Mouse (Mus musculus) olfactory bulb, adult 2 months (tissue): ENCODE data around the gene Prickle1. TPM values are rescaled to one million over a fixed set of nuclear protein-coding genes. Genes with fewer than 3 reads are reported as not detected.

Source experiments
- H3K27ac ChIP-seq: fragments of 200-500 bp; 2 replicates; pipeline ENCODE4 v1.5.1; 2012; ENCODE audit warnings: low read depth, low read length; ENCODE audit not compliant: insufficient read depth
- H3K4me1 ChIP-seq: fragments of 200-500 bp; 2 replicates; pipeline ENCODE4 v1.6.1; 2012; ENCODE audit warnings: low read length; ENCODE audit not compliant: control insufficient read depth, insufficient read depth
- H3K4me3 ChIP-seq: fragments of 200-500 bp; 2 replicates; pipeline ENCODE4 v1.5.1; 2012; ENCODE audit warnings: mild to moderate bottlenecking, low read depth, low read length, moderate library complexity; ENCODE audit not compliant: insufficient read depth
- CTCF ChIP-seq: fragments of 200-500 bp; IDR thresholded peaks from 2 replicates; pipeline ENCODE4 v1.5.1; 2012; ENCODE audit warnings: low read depth, mild to moderate bottlenecking, low read length, moderate library complexity; ENCODE audit not compliant: insufficient read depth
- POLR2A ChIP-seq: fragments of 200-500 bp; IDR thresholded peaks from 2 replicates; pipeline ENCODE4 v1.6.1; 2012; ENCODE audit warnings: mild to moderate bottlenecking, low read depth, low read length, moderate library complexity; ENCODE audit not compliant: insufficient read depth
- WGBS: fragments of 180-500 bp; shearing (Covaris S2); methylation state at CpG from one replicate; pipeline ENCODE4 v1.1.7; 2018; 5-methylcytosine and 5-hydroxymethylcytosine counted together
- polyA plus RNA-seq: library from polyadenylated mRNA; stranded (reverse); fragments of >200 nt; gene quantifications from 2 replicates; pipeline ENCODE4 v1.2.4, GENCODE M21; 2012; ENCODE audit warnings: low replicate concordance; ENCODE audit not compliant: missing spikeins, insufficient read depth, insufficient read length

The Prickle1 gene
- polyA plus RNA-seq, 1 experiment = not detected

DNA sequence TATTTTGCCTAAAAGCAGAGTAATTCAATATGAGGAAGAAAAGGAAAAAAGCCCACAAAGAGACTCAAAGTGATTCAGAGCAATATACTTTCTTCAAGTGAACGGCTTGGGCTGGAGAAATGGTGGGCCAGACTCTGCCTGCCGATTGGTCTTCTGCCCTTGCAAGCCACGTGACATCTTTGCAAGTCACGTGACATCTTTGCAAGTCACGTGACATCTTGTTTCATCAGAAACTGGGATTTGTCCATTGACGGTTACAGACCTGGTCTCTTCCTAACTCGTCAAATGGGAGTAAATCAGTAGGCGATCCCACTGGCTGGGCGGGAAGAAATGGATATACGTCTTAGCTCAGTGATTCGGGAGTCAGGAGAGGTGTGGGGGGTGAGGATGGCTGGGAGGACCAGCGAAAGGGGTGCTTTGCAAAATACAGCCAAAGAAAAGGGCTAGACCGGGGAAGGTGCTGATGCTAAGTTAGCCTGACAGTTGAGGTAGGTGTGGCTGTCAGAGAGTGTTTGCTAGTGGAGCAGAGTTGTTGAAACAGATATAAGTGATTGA lies 5.8 kb upstream of the Prickle1 start:
- 94% methylated on average over 13 of the region's 13 CpGs for WGBS
- TF ChIP-seq CTCF (no peak), POLR2A (no peak)
- H3K27ac ChIP-seq = no peak overlapping the region
- H3K4me3 ChIP-seq = no peak overlapping the region
- H3K4me1 ChIP-seq = no peaks in the 10 kb centered on the region

DNA sequence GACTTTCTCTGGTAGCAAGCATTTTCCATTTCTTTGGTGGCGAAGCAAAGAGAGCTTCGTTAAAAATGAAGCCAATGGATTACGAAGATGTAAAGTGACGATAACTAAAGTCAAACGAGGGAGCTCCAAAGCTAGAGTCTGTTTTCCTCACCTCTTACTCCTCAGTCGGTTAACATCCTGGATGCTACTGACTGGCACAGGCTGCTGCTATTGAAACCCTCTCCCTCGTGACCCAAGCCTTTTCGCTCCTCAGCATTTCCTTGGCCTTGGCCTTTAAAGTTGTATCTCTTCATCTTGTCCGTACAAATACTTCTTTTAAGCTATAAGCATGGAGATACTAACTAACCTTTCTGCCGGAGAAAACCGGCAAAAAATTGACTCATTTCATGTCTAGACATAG lies 1.3 kb upstream of the Prickle1 start:
- Histone ChIP-seq H3K27ac (0 out of 2 replicates have a peak overlapping the region, but pooled peaks have one; percentile 2), H3K4me1 (peaks cover 7% of the 10 kb centered on the region), H3K4me3 (no peak overlapping the region)
- 60% methylated on average over 11 of the region's 11 CpGs for WGBS
- TF ChIP-seq CTCF (no peak), POLR2A (no peak)

DNA sequence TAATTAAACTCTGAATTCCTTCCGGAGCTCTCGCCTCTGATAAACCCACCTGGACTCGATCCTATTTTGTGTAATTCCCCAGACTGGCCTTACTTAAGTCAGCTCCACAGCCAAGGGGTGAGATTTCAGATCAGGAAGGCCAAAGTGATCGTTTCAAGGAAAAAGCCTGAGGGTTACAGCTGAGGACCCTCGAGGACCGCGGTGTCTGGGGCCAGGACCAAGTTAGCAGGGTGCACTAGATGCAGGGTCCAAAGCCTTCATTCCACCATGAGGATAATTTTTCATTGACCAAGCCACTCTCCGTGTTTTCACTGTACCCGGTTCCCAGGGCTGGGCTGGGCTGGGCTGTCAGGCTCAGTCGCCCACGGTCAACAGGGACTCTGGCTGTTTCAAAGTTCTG lies 594 bp upstream of the Prickle1 start:
- 1% methylated on average over 11 of the region's 11 CpGs for WGBS
- Histone ChIP-seq H3K4me1 (peaks cover 11% of the 10 kb centered on the region), H3K4me3 (peak overlapping the region; percentile 96), H3K27ac (peak overlapping the region; percentile 49)
- TF ChIP-seq CTCF (no peak), POLR2A (no peak)

DNA sequence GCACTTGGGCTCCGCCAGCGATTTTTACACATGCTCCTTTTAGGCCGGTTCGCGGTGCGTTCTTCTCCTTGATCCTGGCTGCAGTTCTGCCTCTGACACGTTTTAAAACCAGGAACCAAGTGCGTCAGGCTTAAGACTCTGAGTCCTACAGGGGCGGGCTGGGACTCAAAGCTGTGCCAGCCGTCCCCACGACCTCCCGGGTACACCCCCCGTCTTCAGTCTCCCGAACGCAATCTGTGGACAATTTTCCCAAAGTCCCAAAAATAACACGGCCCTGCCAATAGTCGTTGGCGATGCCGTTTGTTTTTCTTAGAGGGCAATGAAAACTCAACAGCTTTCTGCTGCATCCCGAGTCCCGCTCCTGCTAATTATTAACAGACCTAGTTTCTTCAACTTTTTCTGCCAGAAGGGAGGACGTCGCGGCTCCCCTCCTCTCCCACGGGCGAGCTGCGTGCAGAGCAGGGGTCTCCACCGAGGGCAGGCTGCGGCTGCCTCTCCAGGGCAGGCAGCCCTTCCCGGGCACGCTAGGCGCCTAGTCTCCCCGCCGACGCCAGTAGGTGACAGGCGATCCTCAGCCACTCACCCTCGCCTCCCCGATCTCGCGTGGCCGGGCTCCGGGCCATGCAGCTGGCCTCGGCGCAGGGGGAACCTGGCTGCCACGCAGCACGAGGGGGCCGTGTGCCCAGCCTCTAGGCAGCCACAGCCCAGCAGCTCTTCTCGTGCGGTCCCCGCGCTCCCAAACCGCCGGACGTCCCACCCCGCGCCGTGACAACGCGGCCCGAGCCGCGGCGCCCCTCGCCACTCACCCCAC lies 598 bp downstream of the Prickle1 start:
- WGBS = under 1% methylated on average over 64 of the region's 64 CpGs
- Histone ChIP-seq H3K27ac (peak overlapping the region; percentile 89), H3K4me1 (peaks cover 12% of the 10 kb centered on the region), H3K4me3 (peak overlapping the region; percentile 96)
- TF ChIP-seq POLR2A = no peak

DNA sequence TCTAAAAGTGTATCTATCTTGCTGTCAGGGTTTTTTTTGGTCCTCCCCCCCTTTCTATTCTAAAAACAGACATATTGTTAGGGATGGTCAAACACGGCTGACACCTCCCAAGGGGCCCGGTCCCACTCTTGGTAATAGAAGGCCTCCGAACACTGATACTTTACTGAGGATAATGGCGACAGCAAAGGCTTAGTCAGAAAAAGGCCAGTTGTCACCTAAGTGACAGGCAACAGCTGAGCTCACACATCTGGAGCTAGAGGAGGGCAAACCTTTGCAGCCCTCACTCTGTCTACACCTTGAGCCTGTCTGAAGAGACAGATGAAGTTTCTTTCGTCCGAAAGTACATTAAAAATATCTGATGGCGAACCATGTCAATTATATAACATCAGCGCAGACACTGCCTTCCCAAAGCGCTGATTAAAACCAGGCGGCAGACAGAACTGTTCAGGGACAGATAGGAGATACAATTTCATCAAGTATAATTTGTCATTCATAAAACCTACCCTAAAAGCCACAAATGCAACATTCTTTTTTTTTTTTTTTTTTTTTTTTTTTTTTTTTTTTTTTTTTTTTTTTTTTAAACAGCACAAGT lies 1.3 kb downstream of the Prickle1 start:
- TF ChIP-seq CTCF = no peak
- no peak for TF ChIP-seq POLR2A
- H3K27ac ChIP-seq = peak overlapping the region; percentile 82
- peak overlapping the region; percentile 96 for H3K4me3 ChIP-seq
- 23% methylated on average over 10 of the region's 10 CpGs for WGBS
- peaks cover 15% of the 10 kb centered on the region for H3K4me1 ChIP-seq

DNA sequence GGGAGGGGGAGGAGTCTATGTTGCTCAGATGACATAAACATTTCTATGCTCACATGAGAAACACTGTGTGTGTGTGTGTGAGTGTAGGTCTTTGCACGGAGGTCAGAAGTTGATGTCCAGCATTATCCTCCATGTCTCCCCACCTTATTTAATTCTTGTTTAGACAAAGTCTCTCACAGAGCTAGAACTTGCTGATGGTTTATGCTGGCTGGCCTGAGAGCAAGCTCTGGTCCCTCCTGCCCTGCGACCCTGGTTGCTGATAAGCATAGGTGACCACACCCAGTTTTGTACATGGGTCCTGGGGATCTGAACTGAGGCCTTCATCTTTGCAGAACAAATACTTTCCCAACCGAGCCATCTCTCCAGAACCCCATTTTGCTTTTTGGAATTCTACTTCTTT lies 3.1 kb downstream of the Prickle1 start:
- Histone ChIP-seq H3K27ac (no peak overlapping the region), H3K4me1 (peaks cover 17% of the 10 kb centered on the region), H3K4me3 (no peak overlapping the region)
- TF ChIP-seq CTCF (no peak), POLR2A (no peak)
- WGBS = 79% methylated on average over 3 of the region's 3 CpGs

DNA sequence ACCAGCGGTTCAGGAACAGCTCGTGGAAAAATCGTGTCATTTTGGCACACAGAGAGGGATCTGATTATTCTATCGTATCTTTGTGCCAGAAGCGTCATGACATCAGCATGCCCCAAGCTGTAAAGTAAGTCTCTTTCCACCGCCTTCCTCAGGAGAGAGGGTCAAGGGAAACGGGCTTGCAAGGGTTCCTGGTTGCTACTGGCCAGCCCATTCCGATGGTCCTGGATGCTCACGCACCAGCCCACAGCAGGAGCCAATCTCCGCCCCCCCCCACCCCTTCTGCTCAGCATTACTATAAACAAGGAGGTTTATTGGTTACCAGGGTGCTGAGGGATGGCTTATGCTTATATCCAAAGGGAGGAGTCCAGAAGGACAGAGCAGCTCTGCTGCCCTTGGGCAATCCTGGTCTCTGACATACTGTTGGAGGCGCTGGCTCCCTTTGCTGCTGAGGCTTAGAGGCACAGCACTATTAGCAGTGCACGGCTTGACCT lies 3.8 kb downstream of the Prickle1 start:
- Histone ChIP-seq H3K4me1 (peaks cover 20% of the 10 kb centered on the region), H3K27ac (no peak overlapping the region), H3K4me3 (peak overlapping the region; percentile 43)
- TF ChIP-seq POLR2A (no peak), CTCF (no peak)
- 5% methylated on average over 12 of the region's 12 CpGs for WGBS

DNA sequence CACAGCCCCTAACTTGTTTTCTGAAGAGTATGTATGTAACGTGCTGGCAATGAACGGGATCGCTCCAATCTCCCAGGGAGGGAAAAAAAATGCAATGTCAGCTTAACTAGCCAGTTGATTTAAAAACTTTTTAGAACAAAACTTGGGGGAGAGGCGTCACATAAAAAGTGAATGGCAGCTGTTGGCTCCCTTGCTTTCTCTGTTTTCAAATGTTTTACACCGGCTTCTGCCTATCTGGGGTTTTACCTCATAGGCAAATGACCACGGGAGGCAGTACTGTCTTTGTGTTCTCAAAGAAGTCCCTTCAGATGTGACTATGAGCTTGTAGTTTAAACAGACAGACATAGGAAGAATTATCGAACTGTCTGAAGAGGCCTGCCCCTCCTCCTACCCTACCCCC lies 4.3 kb downstream of the Prickle1 start:
- peaks cover 18% of the 10 kb centered on the region for H3K4me1 ChIP-seq
- 28% methylated on average over 7 of the region's 7 CpGs for WGBS
- TF ChIP-seq CTCF (no peak), POLR2A (no peak)
- H3K4me3 ChIP-seq = no peak overlapping the region
- H3K27ac ChIP-seq = no peak overlapping the region

DNA sequence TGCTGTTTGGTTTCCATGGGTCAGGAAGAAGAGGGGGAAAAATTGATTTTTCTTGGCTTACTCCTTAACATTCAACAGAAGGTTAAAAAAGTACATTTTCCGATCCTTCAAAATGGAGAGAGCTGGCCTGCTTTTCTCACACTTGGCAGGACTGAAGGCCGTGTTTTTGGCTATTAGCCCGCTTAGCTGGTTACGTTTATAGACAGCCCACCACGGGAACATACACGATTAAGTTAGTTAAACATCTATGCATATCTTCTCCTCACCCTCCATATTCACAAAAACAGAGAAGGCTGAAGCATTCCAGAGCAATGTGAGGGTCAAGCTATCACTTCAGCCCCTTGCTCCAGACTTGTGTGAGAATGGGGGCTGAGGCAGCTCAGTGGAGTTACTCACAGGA lies 7.3 kb downstream of the Prickle1 start:
- Histone ChIP-seq H3K4me3 (no peak overlapping the region), H3K27ac (no peak overlapping the region), H3K4me1 (peaks cover 16% of the 10 kb centered on the region)
- TF ChIP-seq CTCF = no peak
- no peak for TF ChIP-seq POLR2A
- WGBS = 61% methylated on average over 6 of the region's 6 CpGs
